Mouse (Mus musculus) forebrain, embryonic 16.5 days (tissue): ENCODE measurements at regions not wholly inside any gene's neighbourhood (a gene's known extent, or its start where the extent isn't known, plus 50 kb on each side); places are given as distances from the start of the nearest gene placed in this dataset.

Experiments
- ATAC-seq: fragments of 200-750 bp; cut with Nextera tagmentation; 2 replicates; pipeline ENCODE4 v1.8.0; 2017; ENCODE audit warnings: mild to moderate bottlenecking, moderate library complexity
- H3K27ac ChIP-seq: fragments of 300-500 bp; sonication (generic); 2 replicates; pipeline ENCODE4 v1.5.1; 2014; ENCODE audit warnings: low read length, control low read depth
- H3K27me3 ChIP-seq: fragments of 300-500 bp; sonication (generic); replicated peaks from 2 replicates; pipeline ENCODE4 v1.6.1; 2014; ENCODE audit warnings: low read length; ENCODE audit not compliant: control insufficient read depth, insufficient read depth
- H3K36me3 ChIP-seq: fragments of 300-500 bp; sonication (generic); 2 replicates; pipeline ENCODE4 v1.6.1; 2014; ENCODE audit not compliant: control insufficient read depth, insufficient read depth
- H3K4me1 ChIP-seq: fragments of 300-500 bp; sonication (generic); replicated peaks from 2 replicates; pipeline ENCODE4 v1.6.1; 2014; ENCODE audit warnings: low read length; ENCODE audit not compliant: control insufficient read depth, insufficient read depth
- H3K4me2 ChIP-seq: fragments of 300-500 bp; sonication (generic); 2 replicates; pipeline ENCODE4 v1.6.1; 2014; ENCODE audit warnings: mild to moderate bottlenecking, low read length, control low read depth
- H3K4me3 ChIP-seq: fragments of 300-500 bp; sonication (generic); replicated peaks from 2 replicates; pipeline ENCODE4 v1.5.1; 2014; ENCODE audit warnings: mild to moderate bottlenecking, low read length, control low read depth
- H3K9ac ChIP-seq: fragments of 300-500 bp; sonication (generic); replicated peaks from 2 replicates; pipeline ENCODE4 v1.6.1; 2014; ENCODE audit warnings: low read depth, low read length, control low read depth
- H3K9me3 ChIP-seq: fragments of 300-500 bp; sonication (generic); 2 replicates; pipeline ENCODE4 v1.6.1; 2016; ENCODE audit warnings: low read length; ENCODE audit not compliant: control insufficient read depth
- WGBS: fragments of 180-500 bp; shearing (Covaris S2); extraction: QIAGEN DNeasy Blood & Tissue Kit; methylation state at CpG from one replicate; pipeline ENCODE4 v1.1.7; 2014; 5-methylcytosine and 5-hydroxymethylcytosine counted together

- Histone ChIP-seq H3K4me1 (peaks cover 16% of the 10 kb centered on the region), H3K9me3 (no peaks in the 10 kb centered on the region), H3K27ac (peak overlapping the region; percentile 41; the same call in 1 of the 2 replicates), H3K9ac (no peak overlapping the region), H3K4me2 (peak overlapping the region; percentile 0; the same call in 1 of the 2 replicates), H3K27me3 (no peaks in the 10 kb centered on the region), H3K4me3 (no peak overlapping the region), H3K36me3 (no peaks in the 10 kb centered on the region)
- peak; percentile 57 for ATAC-seq
- WGBS: 4% methylated on average over 11 of the region's 11 CpGs
Observed at GRCm38 (mm10) chr5:125920965-125921364, 389.4 kb downstream of the Tmem132b start.

- Histone ChIP-seq H3K27me3 (no peaks in the 10 kb centered on the region), H3K36me3 (no peaks in the 10 kb centered on the region), H3K4me1 (peaks cover 7% of the 10 kb centered on the region), H3K4me2 (no peak overlapping the region), H3K27ac (no peak overlapping the region), H3K9me3 (no peaks in the 10 kb centered on the region), H3K4me3 (no peak overlapping the region), H3K9ac (no peak overlapping the region)
- ATAC-seq: no peak
- WGBS: 48% methylated on average over 7 of the region's 7 CpGs
Observed at GRCm38 (mm10) chr5:125925856-125926497, 394.4 kb downstream of the Tmem132b start.

GRCm38 (mm10) chr5:125931502-125931901 is 399.9 kb downstream of the Tmem132b start:
- Histone ChIP-seq H3K27me3 (no peaks in the 10 kb centered on the region), H3K27ac (no peak overlapping the region), H3K4me3 (no peak overlapping the region), H3K9ac (no peak overlapping the region), H3K9me3 (no peaks in the 10 kb centered on the region), H3K36me3 (no peaks in the 10 kb centered on the region), H3K4me1 (no peaks in the 10 kb centered on the region), H3K4me2 (no peak overlapping the region)
- 54% methylated on average over 4 of the region's 4 CpGs for WGBS
- no peak for ATAC-seq

GRCm38 (mm10) chr5:125939416-125939815 is 407.8 kb downstream of the Tmem132b start:
- no peaks in the 10 kb centered on the region for H3K4me1 ChIP-seq
- H3K4me2 ChIP-seq: no peak overlapping the region
- H3K27me3 ChIP-seq: no peaks in the 10 kb centered on the region
- no peak overlapping the region for H3K4me3 ChIP-seq
- WGBS: 95% methylated on average over 3 of the region's 3 CpGs
- no peak overlapping the region for H3K27ac ChIP-seq
- no peak for ATAC-seq
- H3K36me3 ChIP-seq: no peaks in the 10 kb centered on the region
- no peak overlapping the region for H3K9ac ChIP-seq
- peaks cover 7% of the 10 kb centered on the region; the same call in 1 of the 2 replicates for H3K9me3 ChIP-seq

GRCm38 (mm10) chr5:125946729-125947128 is 415.2 kb downstream of the Tmem132b start:
- no peak overlapping the region for H3K4me2 ChIP-seq
- peaks cover 5% of the 10 kb centered on the region for H3K4me1 ChIP-seq
- H3K27me3 ChIP-seq: no peaks in the 10 kb centered on the region
- no peaks in the 10 kb centered on the region for H3K36me3 ChIP-seq
- ATAC-seq: peak; percentile 72
- no peaks in the 10 kb centered on the region for H3K9me3 ChIP-seq
- WGBS: 28% methylated on average over 4 of the region's 4 CpGs
- H3K9ac ChIP-seq: no peak overlapping the region
- no peak overlapping the region for H3K4me3 ChIP-seq
- no peak overlapping the region for H3K27ac ChIP-seq

GRCm38 (mm10) chr5:125951641-125952040 is 420.1 kb downstream of the Tmem132b start:
- WGBS: 50% methylated on average over 6 of the region's 6 CpGs
- H3K9me3 ChIP-seq: no peaks in the 10 kb centered on the region
- peaks cover 3% of the 10 kb centered on the region for H3K4me1 ChIP-seq
- ATAC-seq: no peak
- no peak overlapping the region for H3K9ac ChIP-seq
- H3K4me2 ChIP-seq: no peak overlapping the region
- H3K4me3 ChIP-seq: no peak overlapping the region
- no peaks in the 10 kb centered on the region for H3K36me3 ChIP-seq
- no peaks in the 10 kb centered on the region for H3K27me3 ChIP-seq
- no peak overlapping the region for H3K27ac ChIP-seq

GRCm38 (mm10) chr5:125964039-125964438 is 432.5 kb downstream of the Tmem132b start:
- H3K36me3 ChIP-seq: no peaks in the 10 kb centered on the region

GRCm38 (mm10) chr5:125968151-125968550 is 436.6 kb downstream of the Tmem132b start:
- Histone ChIP-seq H3K4me3 (no peak overlapping the region), H3K27me3 (no peaks in the 10 kb centered on the region), H3K4me1 (no peaks in the 10 kb centered on the region), H3K9ac (no peak overlapping the region), H3K27ac (no peak overlapping the region), H3K9me3 (no peaks in the 10 kb centered on the region), H3K36me3 (no peaks in the 10 kb centered on the region), H3K4me2 (no peak overlapping the region)
- ATAC-seq: no peak
- 63% methylated on average over 4 of the region's 4 CpGs for WGBS

More at GRCm38 (mm10) chr5:125964039-125964438, 432.5 kb downstream of the Tmem132b start:
- 76% methylated on average over 8 of the region's 8 CpGs for WGBS
- Histone ChIP-seq H3K4me3 (no peak overlapping the region), H3K4me1 (no peaks in the 10 kb centered on the region), H3K4me2 (no peak overlapping the region), H3K27ac (no peak overlapping the region), H3K27me3 (no peaks in the 10 kb centered on the region), H3K9ac (no peak overlapping the region), H3K9me3 (no peaks in the 10 kb centered on the region)
- ATAC-seq: no peak

- H3K27ac ChIP-seq: no peak overlapping the region
- no peaks in the 10 kb centered on the region for H3K27me3 ChIP-seq
- no peak overlapping the region for H3K9ac ChIP-seq
- H3K9me3 ChIP-seq: peaks cover 5% of the 10 kb centered on the region; the same call in 1 of the 2 replicates
- no peaks in the 10 kb centered on the region for H3K4me1 ChIP-seq
- no peaks in the 10 kb centered on the region for H3K36me3 ChIP-seq
- no peak for ATAC-seq
- 87% methylated on average over 1 of the region's 1 CpGs for WGBS
- no peak overlapping the region for H3K4me2 ChIP-seq
- no peak overlapping the region for H3K4me3 ChIP-seq
Observed at GRCm38 (mm10) chr5:125974035-125974434, 442.5 kb downstream of the Tmem132b start.

- no peak overlapping the region for H3K4me2 ChIP-seq
- peaks cover 5% of the 10 kb centered on the region; the same call in 1 of the 2 replicates for H3K9me3 ChIP-seq
- WGBS: 64% methylated on average over 6 of the region's 6 CpGs
- no peaks in the 10 kb centered on the region for H3K4me1 ChIP-seq
- H3K27me3 ChIP-seq: no peaks in the 10 kb centered on the region
- no peak overlapping the region for H3K27ac ChIP-seq
- ATAC-seq: no peak
- no peak overlapping the region for H3K4me3 ChIP-seq
- no peaks in the 10 kb centered on the region for H3K36me3 ChIP-seq
- H3K9ac ChIP-seq: no peak overlapping the region
Observed at GRCm38 (mm10) chr5:125979801-125980200, 448.2 kb downstream of the Tmem132b start.
